Mouse (Mus musculus) natural killer cell, adult 2 months (primary cell): ENCODE measurements around the gene Zfp65.
"Not testable (repeated sequence)": the region's sequence is repeated elsewhere in the genome, so short reads cannot be mapped to it uniquely, and the experiment has no call there.

Source experiments
- DNase-seq, 2 experiments: peaks; one replicate each; pipeline ENCODE4 v3.0.0; 2022; ENCODE audit warnings: low spot score in 2 of 2

The Zfp65 gene

GRCm38 (mm10) chr13:67728641-67729318 lies at the start of gene Zfp65:
Gene Zfp65, minus strand, starts transcription at chr13:67729173.
- peak; percentile 11 to 25 for DNase-seq

- DNase-seq, result no peak
These were observed 34.2 kb upstream of the Zfp65 start for GRCm38 (mm10) chr13:67763031-67763768.

- no peak for DNase-seq
These were observed 31.0 kb upstream of the Zfp65 start for GRCm38 (mm10) chr13:67759966-67760365.

- no peak for DNase-seq
These were observed 26.8 kb upstream of the Zfp65 start for GRCm38 (mm10) chr13:67755761-67756160.

- DNase-seq, result peak; percentile 21 to 30
These were observed 25.6 kb upstream of the Zfp65 start, which contains the start of gene Zfp85 for GRCm38 (mm10) chr13:67754333-67755306. Gene Zfp85, minus strand, starts transcription at chr13:67755228.

GRCm38 (mm10) chr13:67743896-67744295 lies 14.9 kb upstream of the Zfp65 start:
- DNase-seq, result no peak

GRCm38 (mm10) chr13:67742941-67743340 lies 14.0 kb upstream of the Zfp65 start:
- DNase-seq, result no peak

GRCm38 (mm10) chr13:67734391-67734790 lies 5.4 kb upstream of the Zfp65 start:
- DNase-seq, result not testable (repeated sequence)

- DNase-seq, result not testable (repeated sequence)
These were observed 468 bp upstream of the Zfp65 start for GRCm38 (mm10) chr13:67729441-67729840.

- DNase-seq, result no peak
These were observed 867 bp downstream of the Zfp65 start for GRCm38 (mm10) chr13:67728106-67728505.

GRCm38 (mm10) chr13:67725331-67725730 lies 3.6 kb downstream of the Zfp65 start:
- not testable (repeated sequence) for DNase-seq

- DNase-seq, result peak; percentile 80 to 85
These were observed 5.0 kb downstream of the Zfp65 start for GRCm38 (mm10) chr13:67723848-67724479.

- no peak for DNase-seq
These were observed 42.0 kb downstream of the Zfp65 start, which contains the start of gene Zfp738 for GRCm38 (mm10) chr13:67686971-67687370. Gene Zfp738, minus strand, starts transcription at chr13:67687071.

GRCm38 (mm10) chr13:67683841-67684240 lies 45.1 kb downstream of the Zfp65 start:
- DNase-seq, result not testable (repeated sequence)

GRCm38 (mm10) chr13:67682959-67683735 lies 45.8 kb downstream of the Zfp65 start:
- DNase-seq, result peak; percentile 77 to 80

- DNase-seq, result no peak
These were observed 54.1 kb downstream of the Zfp65 start for GRCm38 (mm10) chr13:67674902-67675301.
